Mouse (Mus musculus) stomach, embryonic 16.5 days (tissue): ENCODE measurements at regions not wholly inside any gene's neighbourhood (a gene's known extent, or its start where the extent isn't known, plus 50 kb on each side); places are given as distances from the start of the nearest gene placed in this dataset.

Experiments used
- ATAC-seq: fragments of 200-750 bp; cut with Nextera tagmentation; 2 replicates; pipeline ENCODE4 v1.8.0; 2017; ENCODE audit warnings: moderate number of reproducible peaks, moderate TSS enrichment; ENCODE audit not compliant: insufficient read depth, low FRiP score
- H3K27ac ChIP-seq: fragments of 300-500 bp; sonication (generic); 2 replicates; pipeline ENCODE4 v1.5.1; 2014; ENCODE audit warnings: low read length
- H3K27me3 ChIP-seq: fragments of 300-500 bp; sonication (generic); 2 replicates; pipeline ENCODE4 v1.6.1; 2014; ENCODE audit warnings: low read length, control low read depth, mixed read lengths; ENCODE audit not compliant: control insufficient read depth, insufficient read depth
- H3K36me3 ChIP-seq: fragments of 300-500 bp; sonication (generic); 2 replicates; pipeline ENCODE4 v1.6.1; 2014; ENCODE audit warnings: low read length; ENCODE audit not compliant: control insufficient read depth, insufficient read depth
- H3K4me1 ChIP-seq: fragments of 300-500 bp; sonication (generic); 2 replicates; pipeline ENCODE4 v1.6.1; 2014; ENCODE audit warnings: low read length, control low read depth, mixed read lengths; ENCODE audit not compliant: control insufficient read depth, insufficient read depth
- H3K4me2 ChIP-seq: fragments of 300-500 bp; sonication (generic); 2 replicates; pipeline ENCODE4 v1.6.1; 2014; ENCODE audit warnings: low read depth, low read length, mixed read lengths
- H3K4me3 ChIP-seq: fragments of 300-500 bp; sonication (generic); replicated peaks from 2 replicates; pipeline ENCODE4 v1.5.1; 2014; ENCODE audit warnings: mild to moderate bottlenecking, low read length
- H3K9ac ChIP-seq: fragments of 300-500 bp; sonication (generic); 2 replicates; pipeline ENCODE4 v1.6.1; 2014; ENCODE audit warnings: low read length
- H3K9me3 ChIP-seq: fragments of 300-500 bp; sonication (generic); replicated peaks from 2 replicates; pipeline ENCODE4 v1.6.1; 2016; ENCODE audit warnings: low read length, control low read depth; ENCODE audit not compliant: control insufficient read depth
- WGBS: fragments of 180-500 bp; shearing (Covaris S2); extraction: QIAGEN DNeasy Blood & Tissue Kit; methylation state at CpG from one replicate; pipeline ENCODE4 v1.1.7; 2014; 5-methylcytosine and 5-hydroxymethylcytosine counted together

DNA sequence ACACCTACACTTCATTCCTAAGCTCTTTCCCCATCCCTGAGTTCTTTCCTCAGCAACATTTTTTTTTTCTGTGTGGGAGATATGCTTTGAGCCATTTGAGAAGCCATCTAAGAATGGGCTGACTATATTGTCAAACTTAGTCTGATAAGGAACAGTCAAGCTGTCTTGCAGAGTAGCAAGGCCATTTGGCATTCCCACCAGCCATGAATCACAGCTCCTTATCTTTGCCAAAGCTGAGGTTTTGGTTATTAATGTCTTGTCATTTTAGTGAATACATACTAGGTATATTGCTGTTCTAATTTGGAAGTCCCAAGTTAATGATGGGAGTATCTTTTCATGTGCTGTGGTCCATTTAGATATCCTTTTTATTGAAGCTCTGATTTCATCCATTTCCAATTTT lies 96.4 kb downstream of the Sox9 start:
- H3K4me3 ChIP-seq: no peak overlapping the region
- H3K4me1 ChIP-seq: no peaks in the 10 kb centered on the region
- no peak overlapping the region for H3K9ac ChIP-seq
- no peak overlapping the region for H3K27ac ChIP-seq
- H3K9me3 ChIP-seq: no peaks in the 10 kb centered on the region
- no peaks in the 10 kb centered on the region for H3K27me3 ChIP-seq
- no peaks in the 10 kb centered on the region for H3K36me3 ChIP-seq
- ATAC-seq: no peak
- H3K4me2 ChIP-seq: no peak overlapping the region

DNA sequence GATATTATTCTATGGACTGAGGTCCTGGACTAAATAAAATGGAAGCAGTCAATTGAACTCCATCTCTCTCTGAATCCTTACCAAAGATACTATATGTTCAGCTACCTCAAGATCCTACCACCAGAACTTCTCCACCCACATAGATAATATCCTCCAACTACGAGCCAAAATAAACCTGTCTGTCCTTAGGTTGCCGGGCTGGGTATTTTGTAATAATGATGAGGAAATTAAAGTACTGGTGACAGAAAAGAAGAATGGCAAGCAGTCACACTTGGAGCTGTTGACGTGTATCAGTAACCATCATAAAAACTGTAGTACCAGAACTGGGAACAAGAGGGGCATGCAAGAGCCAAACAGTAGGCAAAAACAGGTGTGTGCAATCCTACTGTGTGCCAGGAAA lies 98.7 kb downstream of the Sox9 start:
- H3K36me3 ChIP-seq: no peaks in the 10 kb centered on the region
- H3K4me2 ChIP-seq: no peak overlapping the region
- no peak for ATAC-seq
- no peaks in the 10 kb centered on the region for H3K27me3 ChIP-seq
- no peaks in the 10 kb centered on the region for H3K4me1 ChIP-seq
- H3K9me3 ChIP-seq: no peaks in the 10 kb centered on the region
- no peak overlapping the region for H3K27ac ChIP-seq
- 85% methylated on average over 3 of the region's 3 CpGs for WGBS
- no peak overlapping the region for H3K4me3 ChIP-seq
- H3K9ac ChIP-seq: no peak overlapping the region

DNA sequence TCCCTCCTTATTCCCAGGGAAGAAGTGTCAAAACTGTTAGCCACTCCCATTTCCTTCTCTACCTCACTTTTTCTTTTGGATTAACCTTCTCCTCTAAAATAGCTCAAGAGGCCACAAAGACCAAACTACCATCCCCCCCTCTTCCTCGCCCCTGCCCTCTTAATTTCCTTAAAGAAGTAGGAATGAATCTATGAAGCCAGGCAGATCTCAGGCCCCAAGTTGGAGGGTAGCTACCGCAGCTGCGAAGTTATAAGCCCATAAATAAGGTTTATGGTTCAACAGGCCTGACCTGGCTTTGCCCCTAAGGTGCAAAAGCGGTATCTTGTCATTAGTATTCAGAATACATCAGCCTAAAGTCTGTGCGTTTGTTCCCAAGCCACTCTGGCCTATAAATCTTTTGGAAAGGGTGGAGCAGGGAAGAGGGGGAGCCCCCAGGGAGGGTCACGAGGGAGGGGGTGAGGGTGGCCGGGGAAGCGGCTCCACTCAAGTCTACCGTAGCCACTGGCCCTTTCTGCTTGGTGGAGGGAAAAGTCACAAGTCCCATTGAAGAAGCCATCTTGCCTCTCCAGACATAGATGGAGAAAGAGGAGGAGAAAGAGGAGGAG lies 103.4 kb downstream of the Sox9 start:
- Histone ChIP-seq H3K4me3 (no peak overlapping the region), H3K9me3 (no peaks in the 10 kb centered on the region), H3K27me3 (no peaks in the 10 kb centered on the region), H3K4me2 (no peak overlapping the region), H3K36me3 (no peaks in the 10 kb centered on the region), H3K4me1 (no peaks in the 10 kb centered on the region), H3K9ac (no peak overlapping the region), H3K27ac (no peak overlapping the region)
- no peak for ATAC-seq
- WGBS: 61% methylated on average over 8 of the region's 9 CpGs

DNA sequence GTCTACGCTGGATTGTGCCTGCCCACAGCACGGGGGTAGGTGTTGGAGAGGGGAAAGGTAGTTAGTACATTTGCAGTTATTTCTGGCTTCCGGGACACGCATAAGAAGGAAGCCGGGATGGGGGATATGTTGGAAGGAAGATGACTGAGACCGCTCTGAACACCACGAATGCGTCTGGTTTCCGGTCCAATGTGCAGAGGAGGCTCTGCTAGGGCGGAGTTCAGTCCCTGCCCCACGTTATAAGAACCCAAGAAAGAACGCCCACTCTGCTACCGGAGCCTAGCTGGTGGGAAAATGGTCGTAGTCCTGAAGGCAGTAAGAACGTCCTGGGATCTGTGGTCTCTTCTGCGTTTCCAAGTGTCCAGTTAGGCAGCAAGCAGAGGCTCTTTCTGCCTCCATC lies 104.1 kb downstream of the Sox9 start:
- H3K36me3 ChIP-seq: no peaks in the 10 kb centered on the region
- H3K4me2 ChIP-seq: no peak overlapping the region
- H3K9ac ChIP-seq: no peak overlapping the region
- no peaks in the 10 kb centered on the region for H3K4me1 ChIP-seq
- H3K27me3 ChIP-seq: no peaks in the 10 kb centered on the region
- ATAC-seq: no peak
- no peak overlapping the region for H3K27ac ChIP-seq
- H3K9me3 ChIP-seq: no peaks in the 10 kb centered on the region
- 84% methylated on average over 16 of the region's 16 CpGs for WGBS
- H3K4me3 ChIP-seq: no peak overlapping the region

DNA sequence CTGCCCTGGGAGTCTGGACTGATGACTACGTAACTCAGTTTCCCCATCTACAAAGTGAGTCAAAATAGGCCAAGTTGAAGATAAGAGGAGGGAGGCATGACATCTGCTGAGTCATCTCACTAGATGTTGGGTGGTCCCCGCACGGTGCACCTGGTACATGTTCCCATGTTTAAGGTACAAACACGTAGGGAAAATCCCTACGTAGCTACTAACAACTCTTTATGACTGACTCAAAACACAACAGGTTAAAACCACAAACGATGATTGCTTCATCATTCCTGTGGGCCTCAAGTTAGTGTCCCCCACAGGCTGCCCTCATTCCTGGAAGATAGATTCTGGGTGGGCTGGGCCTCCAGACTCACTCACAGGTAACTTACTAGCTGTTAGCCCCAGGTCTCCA lies 107.7 kb downstream of the Sox9 start:
- no peak for ATAC-seq
- Histone ChIP-seq H3K27ac (no peak overlapping the region), H3K4me3 (no peak overlapping the region), H3K4me1 (no peaks in the 10 kb centered on the region), H3K27me3 (no peaks in the 10 kb centered on the region), H3K9me3 (no peaks in the 10 kb centered on the region), H3K4me2 (no peak overlapping the region), H3K9ac (no peak overlapping the region), H3K36me3 (no peaks in the 10 kb centered on the region)
- 94% methylated on average over 6 of the region's 6 CpGs for WGBS

DNA sequence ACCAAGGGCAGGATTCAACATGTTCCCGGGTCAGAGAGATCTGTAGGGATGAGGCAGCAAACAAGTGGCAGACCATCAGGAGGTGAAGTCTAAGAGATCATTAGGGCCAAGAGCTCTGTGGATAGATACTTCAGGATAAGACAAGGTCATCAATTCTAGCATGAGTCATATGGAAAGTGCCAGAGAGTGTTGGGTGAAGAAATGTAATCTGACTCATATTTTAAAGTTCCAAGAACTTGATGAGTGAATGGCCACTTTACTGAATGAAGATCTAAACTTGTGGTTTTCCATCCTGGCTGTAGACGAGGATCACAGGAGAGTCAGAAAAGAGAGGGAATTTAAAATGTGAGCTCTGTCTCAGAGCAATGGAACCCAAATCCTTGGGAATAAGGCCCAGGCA lies 115.6 kb downstream of the Sox9 start:
- ATAC-seq: no peak
- Histone ChIP-seq H3K4me3 (no peak overlapping the region), H3K4me1 (no peaks in the 10 kb centered on the region), H3K27me3 (no peaks in the 10 kb centered on the region), H3K9ac (no peak overlapping the region), H3K27ac (no peak overlapping the region), H3K36me3 (no peaks in the 10 kb centered on the region), H3K4me2 (no peak overlapping the region), H3K9me3 (no peaks in the 10 kb centered on the region)
- WGBS: 83% methylated on average over 2 of the region's 2 CpGs

DNA sequence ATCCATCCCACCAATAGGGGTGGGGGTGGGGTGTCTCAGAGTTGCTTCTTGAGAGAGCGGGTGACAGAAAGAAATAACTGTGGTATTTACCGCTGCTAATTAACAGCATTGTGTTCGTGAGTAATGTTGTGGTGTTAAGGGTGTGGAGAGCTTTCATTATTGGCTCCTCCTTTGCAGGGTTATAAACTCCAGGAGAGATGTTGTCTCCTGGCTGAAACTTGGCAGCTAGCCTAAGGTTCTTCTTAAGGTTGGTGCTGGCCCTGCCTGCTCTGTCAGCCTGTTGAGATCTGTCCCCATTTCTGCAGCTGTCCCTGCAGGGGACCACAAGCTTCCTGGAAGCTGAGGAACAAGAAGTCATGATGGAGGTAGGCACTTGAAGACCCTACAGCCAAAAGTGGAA lies 120.6 kb downstream of the Sox9 start:
- Histone ChIP-seq H3K27ac (no peak overlapping the region), H3K27me3 (no peaks in the 10 kb centered on the region), H3K36me3 (no peaks in the 10 kb centered on the region), H3K4me1 (no peaks in the 10 kb centered on the region), H3K4me2 (no peak overlapping the region), H3K9ac (no peak overlapping the region), H3K4me3 (no peak overlapping the region), H3K9me3 (no peaks in the 10 kb centered on the region)
- WGBS: 68% methylated on average over 3 of the region's 3 CpGs
- no peak for ATAC-seq

DNA sequence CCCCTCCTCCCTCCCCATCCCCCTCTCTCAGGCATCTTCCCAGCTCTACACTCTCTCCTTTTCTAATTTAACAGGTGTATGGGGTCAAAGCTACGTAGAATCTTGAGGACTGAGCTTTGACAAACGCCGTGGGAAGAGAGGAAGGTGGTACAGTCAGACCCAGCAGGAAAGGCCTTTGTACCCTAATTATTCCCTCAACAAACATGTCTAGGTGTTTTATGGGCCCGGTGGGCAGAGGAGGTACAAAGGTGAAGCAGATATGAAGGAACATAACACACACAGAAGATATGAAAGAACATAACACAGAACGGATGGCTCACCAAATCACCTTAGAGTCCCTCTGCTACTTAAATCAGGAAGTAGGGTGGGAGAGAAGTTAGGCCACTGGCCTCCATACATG lies 128.3 kb downstream of the Sox9 start:
- H3K4me2 ChIP-seq: no peak overlapping the region
- no peak overlapping the region for H3K9ac ChIP-seq
- no peak overlapping the region for H3K4me3 ChIP-seq
- H3K4me1 ChIP-seq: 0 out of 2 replicates have a peak, but pooled peaks cover 6% of the 10 kb centered on the region
- peak; percentile 53; the same call in 1 of the 2 replicates for ATAC-seq
- no peaks in the 10 kb centered on the region for H3K36me3 ChIP-seq
- no peaks in the 10 kb centered on the region for H3K9me3 ChIP-seq
- no peaks in the 10 kb centered on the region for H3K27me3 ChIP-seq
- no peak overlapping the region for H3K27ac ChIP-seq
- 53% methylated on average over 5 of the region's 5 CpGs for WGBS

DNA sequence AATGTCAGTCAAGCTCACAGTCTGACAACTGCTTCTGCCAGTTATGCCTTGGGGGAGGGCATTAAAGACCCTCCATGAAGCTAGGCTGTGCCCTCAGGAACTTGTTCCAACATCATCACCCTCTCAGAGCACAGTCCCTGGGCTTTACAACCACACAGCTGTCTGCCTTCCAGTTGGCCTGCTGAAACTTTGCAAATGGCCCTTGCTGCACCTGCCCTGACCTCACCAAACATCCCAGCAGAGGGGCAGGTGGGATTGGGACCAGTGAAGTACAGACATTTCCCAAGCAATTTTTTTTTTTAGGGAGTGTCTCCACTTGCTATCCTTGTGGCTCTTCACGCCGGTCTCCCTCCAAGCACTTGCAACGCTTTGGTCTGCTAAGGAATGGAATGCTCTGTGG lies 130.9 kb downstream of the Sox9 start:
- Histone ChIP-seq H3K9ac (no peak overlapping the region), H3K27ac (no peak overlapping the region), H3K4me1 (0 out of 2 replicates have a peak, but pooled peaks cover 6% of the 10 kb centered on the region), H3K4me3 (no peak overlapping the region), H3K4me2 (no peak overlapping the region), H3K9me3 (no peaks in the 10 kb centered on the region), H3K27me3 (no peaks in the 10 kb centered on the region), H3K36me3 (no peaks in the 10 kb centered on the region)
- ATAC-seq: no peak
- 60% methylated on average over 3 of the region's 3 CpGs for WGBS

DNA sequence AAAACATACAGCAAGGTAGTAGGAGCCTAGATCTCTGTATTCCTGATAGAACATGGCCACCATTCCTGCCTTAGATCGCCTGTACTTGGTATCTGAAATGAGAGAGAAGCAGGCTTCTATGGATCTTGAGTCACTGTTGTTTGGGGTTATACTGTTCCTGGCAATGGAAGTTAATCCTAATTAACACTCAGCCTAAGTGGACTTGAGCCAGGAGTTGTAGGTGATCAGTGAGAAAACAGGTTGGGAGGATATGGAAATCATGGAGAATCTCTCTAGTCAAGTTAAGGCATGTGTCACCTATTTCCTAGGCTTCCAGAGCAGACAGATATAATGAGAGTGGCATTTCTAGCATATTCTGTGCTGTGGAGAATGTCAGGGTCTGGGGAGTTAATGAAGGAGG lies 134.9 kb downstream of the Sox9 start:
- no peak for ATAC-seq
- 94% methylated on average over 1 of the region's 1 CpGs for WGBS

More for the DNA sequence above, 134.9 kb downstream of the Sox9 start:
- Histone ChIP-seq H3K27ac (no peak overlapping the region), H3K36me3 (no peaks in the 10 kb centered on the region), H3K4me2 (no peak overlapping the region), H3K4me1 (0 out of 2 replicates have a peak, but pooled peaks cover 3% of the 10 kb centered on the region), H3K4me3 (no peak overlapping the region), H3K27me3 (no peaks in the 10 kb centered on the region), H3K9me3 (no peaks in the 10 kb centered on the region), H3K9ac (no peak overlapping the region)
